Comparison of ENCODE assay signal across 10 mouse cellular contexts in the genomic region with DNA sequence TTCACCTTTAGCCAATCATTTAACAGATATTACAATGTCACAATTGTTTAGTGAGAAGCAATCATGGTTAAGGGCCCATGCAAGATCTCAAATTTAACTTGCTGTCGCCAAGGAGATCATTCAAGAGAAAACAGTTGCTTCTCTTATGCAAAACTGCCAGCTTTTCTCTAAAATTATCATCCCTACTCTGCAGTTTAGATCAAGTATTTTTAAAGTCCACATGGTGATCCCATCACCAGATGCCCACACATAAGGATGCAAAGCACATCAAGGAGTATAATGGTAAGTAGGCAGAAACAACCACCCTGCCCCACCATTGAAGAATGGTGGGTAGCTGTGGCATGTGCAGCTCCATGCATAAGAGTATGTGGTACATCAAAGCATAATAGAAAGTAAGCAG.
"Had no signal": no experiment of that assay in that cellular context is flagged by ENCODE, and none has a peak within 500 bp of the region (broad histone marks: within the 10 kb centered on the region; RNA-seq: fewer than 3 reads in every experiment).

No protein-coding gene starts in this region.

- H3K9me3 ChIP-seq: kidney, embryonic 15.5 days; limb, embryonic 12.5 days; liver, embryonic 13.5 days; lung, embryonic 15.5 days; megakaryocyte, embryonic 14.5 days; midbrain, embryonic 15.5 days; neural tube, embryonic 12.5 days had no signal

- H3K4me3 ChIP-seq: kidney, embryonic 15.5 days; limb, embryonic 12.5 days; liver, embryonic 13.5 days; lung, embryonic 15.5 days; megakaryocyte, embryonic 14.5 days; midbrain, embryonic 15.5 days; neural tube, embryonic 12.5 days had no signal

- ATAC-seq: liver, postnatal 0 days; midbrain, embryonic 15.5 days had no signal

- H3K4me2 ChIP-seq: kidney, embryonic 15.5 days; limb, embryonic 12.5 days; liver, embryonic 13.5 days; lung, embryonic 15.5 days; midbrain, embryonic 11.5 days; midbrain, embryonic 15.5 days; neural tube, embryonic 12.5 days had no signal

- H3K9ac ChIP-seq: kidney, embryonic 15.5 days; limb, embryonic 12.5 days; liver, embryonic 13.5 days; liver, postnatal 0 days; lung, embryonic 15.5 days; midbrain, embryonic 15.5 days; neural tube, embryonic 12.5 days had no signal

- H3K36me3 ChIP-seq: kidney, embryonic 15.5 days; limb, embryonic 12.5 days; liver, embryonic 13.5 days; lung, embryonic 15.5 days; midbrain, embryonic 15.5 days; neural tube, embryonic 12.5 days had no signal

- H3K27ac ChIP-seq: kidney, embryonic 15.5 days; limb, embryonic 12.5 days; liver, embryonic 13.5 days; lung, embryonic 15.5 days; macrophage; midbrain, embryonic 15.5 days; neural tube, embryonic 12.5 days had no signal

- H3K4me1 ChIP-seq: limb, embryonic 12.5 days; liver, embryonic 13.5 days; lung, embryonic 15.5 days; midbrain, embryonic 15.5 days; neural tube, embryonic 12.5 days had no signal

- DNase-seq: liver, embryonic 13.5 days had no signal

- H3K27me3 ChIP-seq: liver, embryonic 13.5 days; lung, embryonic 15.5 days; midbrain, embryonic 15.5 days; neural tube, embryonic 12.5 days had no signal
